Mouse (Mus musculus): ENCODE results near the gene Olfr1462.

Gene Olfr1462

DNA sequence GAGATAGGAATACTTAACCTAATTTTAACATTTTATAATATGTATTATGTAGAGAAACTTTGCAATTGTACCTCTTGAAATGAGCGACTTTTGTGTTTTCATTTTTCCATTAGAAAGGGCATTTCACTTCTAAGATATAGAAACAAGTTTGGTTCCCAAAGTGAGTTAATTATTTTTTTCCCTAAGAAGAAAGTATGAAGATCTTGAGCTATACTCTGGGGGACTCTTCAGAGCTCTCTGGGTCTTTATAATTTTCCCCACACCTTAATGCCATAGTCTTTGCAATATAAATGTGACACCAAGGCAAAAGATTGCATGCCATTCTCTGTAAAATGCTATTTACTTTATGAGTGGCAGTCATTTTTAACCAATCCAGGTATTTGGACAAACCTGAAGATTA, at the start of gene Olfr1462:
Gene Olfr1462, plus strand, starts transcription at position 301 of the 400 bp plus-strand sequence.
- DNase-seq: no peak

DNA sequence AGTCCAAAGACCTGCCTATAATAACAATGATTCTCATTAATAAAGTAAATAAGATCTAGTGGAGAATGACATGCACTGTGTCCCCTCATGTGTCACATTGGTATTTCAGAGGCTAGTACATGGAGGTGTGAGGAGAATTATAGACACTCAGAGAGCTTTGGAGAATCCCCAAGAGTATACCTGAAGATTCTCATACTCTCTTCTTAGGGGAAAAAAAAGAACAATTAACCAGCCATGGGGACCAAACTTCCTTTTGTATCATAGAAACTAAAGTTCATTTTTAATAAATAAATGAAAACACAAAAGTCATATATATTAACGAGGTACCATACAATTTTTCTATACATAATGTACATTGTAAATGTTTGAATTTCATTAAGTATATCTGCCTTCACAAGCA, 36.1 kb upstream of the Olfr1462 start, which contains the start of gene Olfr1459:
Gene Olfr1459, minus strand, starts transcription at position 101 of the 400 bp plus-strand sequence.
- no peak for DNase-seq

GRCm38 (mm10) chr19:13162700-13163099, 22.8 kb upstream of the Olfr1462 start, which contains the start of gene Olfr1461:
TSS of gene Olfr1461 (plus strand) at chr19:13163000.
- no peak for DNase-seq

GRCm38 (mm10) chr19:13221666-13222065, 36.1 kb downstream of the Olfr1462 start:
- DNase-seq: no peak

- DNase-seq: no peak
These were observed 45.5 kb downstream of the Olfr1462 start, which contains the start of gene Olfr1463 for GRCm38 (mm10) chr19:13231028-13231427. TSS of gene Olfr1463 (plus strand) at chr19:13231328.

All from right cerebral cortex, postnatal 25 days (tissue).